28 mouse cellular contexts compared by ENCODE assay signal in the genomic region with DNA sequence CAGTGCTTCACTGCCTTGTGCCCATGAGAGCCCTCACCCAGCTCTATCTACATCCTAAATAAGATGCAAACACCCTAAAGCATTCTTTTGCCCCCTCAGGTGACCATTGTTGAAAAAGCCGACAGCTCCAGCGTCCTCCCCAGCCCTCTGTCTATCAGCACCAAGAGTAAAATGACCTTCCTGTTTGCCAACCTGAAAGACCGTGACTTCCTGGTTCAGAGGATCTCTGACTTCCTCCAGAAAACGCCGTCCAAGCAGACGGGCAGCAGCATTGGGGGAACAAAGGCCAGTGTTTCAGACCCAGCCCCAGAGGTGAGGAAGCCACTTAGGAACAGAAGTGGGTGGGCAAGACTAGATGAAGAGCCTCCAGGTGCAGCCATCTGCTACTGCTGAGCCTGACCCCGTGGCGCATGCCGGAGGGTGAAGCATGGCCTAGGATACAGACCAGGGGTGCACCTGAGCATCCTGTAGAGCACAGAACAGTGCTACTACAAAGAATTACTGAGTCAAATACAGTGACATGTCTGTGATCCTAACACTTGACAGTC. TPM values are rescaled to one million over a fixed set of nuclear protein-coding genes. Genes with fewer than 3 reads are reported as not detected.
DNase-seq lines count a peak whose midpoint lies in the region; ATAC-seq and TF ChIP-seq lines count a peak whose summit lies in the region.
"Had no signal": no experiment of that assay in that cellular context is flagged by ENCODE, and none has a peak within 500 bp of the region (broad histone marks: within the 10 kb centered on the region; RNA-seq: fewer than 3 reads in every experiment).

No protein-coding gene starts in this region.

- no peaks in the 10 kb centered on the region for H3K9me3 ChIP-seq in liver, postnatal 0 days (ENCODE audit: low read length)
- no peaks in the 10 kb centered on the region for H3K9me3 ChIP-seq in liver, embryonic 12.5 days (replicated peaks)
- H3K9me3 ChIP-seq: embryonic facial prominence, embryonic 13.5 days; embryonic facial prominence, embryonic 15.5 days; forebrain, embryonic 10.5 days; forebrain, embryonic 12.5 days; G1E had no signal

- TF ChIP-seq CTCF in gastrocnemius, adult 2 months (IDR thresholded peaks at IDR 0.05): no peak
- TF ChIP-seq CTCF in liver, postnatal 0 days (IDR thresholded peaks at IDR 0.05; ENCODE audit: low read depth): no peak

- ATAC-seq in liver, postnatal 0 days: 0 out of 2 replicates have a peak, but pooled peaks have one; percentile 5
- ATAC-seq in liver, embryonic 12.5 days: no peak
- ATAC-seq in granulocyte monocyte progenitor cell, adult 5-6 weeks (replicated peaks; ENCODE audit: poor library complexity, severe bottlenecking): 0 out of 2 replicates have a peak, but pooled peaks have one; percentile 15
- peak; percentile 24; the same call in 1 of the 2 replicates for ATAC-seq in megakaryocyte progenitor cell, adult 5-6 weeks (replicated peaks; ENCODE audit: poor library complexity)
- ATAC-seq: activated CD4-positive, CD25-positive, alpha-beta regulatory T cell, adult 4 months; CD4-positive, CD25-positive, alpha-beta regulatory T cell, adult 4 months; forebrain, embryonic 14.5 days; forebrain, embryonic 16.5 days; Patski had no signal

- no peaks in the 10 kb centered on the region for H3K27me3 ChIP-seq in liver, postnatal 0 days (ENCODE audit: insufficient read depth, low read length)
- no peaks in the 10 kb centered on the region for H3K27me3 ChIP-seq in liver, embryonic 12.5 days (replicated peaks)
- H3K27me3 ChIP-seq: CH12.LX; embryonic facial prominence, embryonic 13.5 days; embryonic facial prominence, embryonic 15.5 days; forebrain, embryonic 12.5 days; Patski had no signal

- H3K27ac ChIP-seq in gastrocnemius, adult 2 months: peak overlapping the region; percentile 1; the same call in 1 of the 2 replicates
- peak overlapping the region; percentile 51; the same call in 1 of the 2 replicates for H3K27ac ChIP-seq in liver, postnatal 0 days (ENCODE audit: low read depth)
- no peak overlapping the region for H3K27ac ChIP-seq in liver, embryonic 12.5 days
- H3K27ac ChIP-seq: embryonic facial prominence, embryonic 13.5 days; embryonic facial prominence, embryonic 15.5 days; forebrain, embryonic 10.5 days; forebrain, embryonic 12.5 days had no signal

- DNase-seq in gastrocnemius, adult 2 months: no peak
- no peak for DNase-seq in gastrocnemius, postnatal 25 days
- DNase-seq in liver, postnatal 0 days: no peak
- no peak for DNase-seq in adipocyte (ENCODE audit: low spot score)
- DNase-seq in layer of hippocampus, adult 9-10 months (ENCODE audit: low spot score): no peak
- DNase-seq: B cell, adult 2 months; cerebellum, adult 11 months; cerebellum, adult 18-20 months; cerebellum, adult 8-10 months; cerebellum, adult 9-11 months; cerebellum, postnatal 14 days; cerebellum, postnatal 36 days; embryo, embryonic 11 days had no signal

- peaks cover 8% of the 10 kb centered on the region for H3K4me1 ChIP-seq in liver, postnatal 0 days (ENCODE audit: insufficient read depth)
- peaks cover 6% of the 10 kb centered on the region for H3K4me1 ChIP-seq in liver, embryonic 12.5 days
- H3K4me1 ChIP-seq: embryonic facial prominence, embryonic 13.5 days; embryonic facial prominence, embryonic 15.5 days; forebrain, embryonic 12.5 days had no signal

- H3K4me3 ChIP-seq in gastrocnemius, adult 2 months: no peak overlapping the region
- no peak overlapping the region for H3K4me3 ChIP-seq in liver, postnatal 0 days (ENCODE audit: low read depth, low read length)
- no peak overlapping the region for H3K4me3 ChIP-seq in liver, embryonic 12.5 days
- H3K4me3 ChIP-seq: embryonic facial prominence, embryonic 13.5 days; embryonic facial prominence, embryonic 15.5 days; erythroblast, embryonic 14.5 days; forebrain, embryonic 10.5 days; forebrain, embryonic 12.5 days had no signal

- H3K9ac ChIP-seq in liver, postnatal 0 days (replicated peaks): no peak overlapping the region
- H3K9ac ChIP-seq in liver, embryonic 12.5 days: no peak overlapping the region
- H3K9ac ChIP-seq: embryonic facial prominence, embryonic 13.5 days; embryonic facial prominence, embryonic 15.5 days; forebrain, embryonic 12.5 days had no signal

- H3K4me2 ChIP-seq in liver, postnatal 0 days (ENCODE audit: low read depth, low read length): no peak overlapping the region
- no peak overlapping the region for H3K4me2 ChIP-seq in liver, embryonic 12.5 days
- H3K4me2 ChIP-seq: embryonic facial prominence, embryonic 13.5 days; embryonic facial prominence, embryonic 15.5 days; forebrain, embryonic 12.5 days had no signal

- peaks cover 80% of the 10 kb centered on the region for H3K36me3 ChIP-seq in liver, postnatal 0 days (replicated peaks; ENCODE audit: insufficient read depth, low read length)
- H3K36me3 ChIP-seq in liver, embryonic 12.5 days: peaks cover 95% of the 10 kb centered on the region

- intact Hi-C loops in gastrocnemius, adult 2 months (cut with DNase I): no loop called here

- 75% methylated on average over 9 of the region's 9 CpGs for whole genome bisulfite sequencing in liver, postnatal 0 days (ENCODE audit: insufficient replicate concordance)
- 70% methylated on average over 9 of the region's 9 CpGs for WGBS in liver, embryonic 12.5 days (ENCODE audit: insufficient replicate concordance)

- no peak for TF ChIP-seq EP300 in liver, postnatal 0 days (IDR thresholded peaks at IDR 0.05; ENCODE audit: low read depth)

RNA-seq across cellular contexts. Expression of gene Tbc1d9b, which starts 18.5 kb away (rescaled TPM):
- total RNA-seq in gastrocnemius, adult 2 months (2021): 10 to 100 TPM; 25.3 to 28.6 TPM
- 10 to 100 TPM; 19.8 to 27.3 TPM for total RNA-seq in gastrocnemius, postnatal 25 days (2021)
- polyA plus RNA-seq in liver, postnatal 0 days (2015; fragmentation: Nextera tagmentation; extraction: Ambion mirVana): 8.9 and 9.1 TPM in 2 replicates
- polyA plus RNA-seq in liver, embryonic 12.5 days (2016; fragmentation: Nextera tagmentation; extraction: Ambion mirVana): 20.2 and 20.3 TPM in 2 replicates
- total RNA-seq in granulocyte monocyte progenitor cell, adult 5-6 weeks (2014; fragmentation: Nextera tagmentation): 53.7 and 63.7 TPM in 2 replicates
- total RNA-seq in granulocyte monocyte progenitor cell, adult 5-6 weeks (2017): 76.4 and 97.2 TPM in 2 replicates
- total RNA-seq in megakaryocyte progenitor cell, adult 5-6 weeks (2015): 38.6 and 41.5 TPM in 2 replicates
- 78.6 and 91.2 TPM in 2 replicates for total RNA-seq in megakaryocyte progenitor cell, adult 5-6 weeks (2017)

RNA-seq across cellular contexts. Expression of gene Mrnip, which starts 24.6 kb away (rescaled TPM):
- 1 to 10 TPM; 2.4 to 3.1 TPM for total RNA-seq in gastrocnemius, adult 2 months (2021)
- 1 to 10 TPM; 2.8 TPM for total RNA-seq in gastrocnemius, postnatal 25 days (2021)
- 5.0 and 5.1 TPM in 2 replicates for polyA plus RNA-seq in liver, postnatal 0 days (2015; fragmentation: Nextera tagmentation; extraction: Ambion mirVana)
- 8.6 and 8.7 TPM in 2 replicates for polyA plus RNA-seq in liver, embryonic 12.5 days (2016; fragmentation: Nextera tagmentation; extraction: Ambion mirVana)
- total RNA-seq in granulocyte monocyte progenitor cell, adult 5-6 weeks (2014; fragmentation: Nextera tagmentation): 18.4 and 27.7 TPM in 2 replicates
- total RNA-seq in granulocyte monocyte progenitor cell, adult 5-6 weeks (2017): 13.9 and 22.0 TPM in 2 replicates
- total RNA-seq in megakaryocyte progenitor cell, adult 5-6 weeks (2015): 18.8 and 20.0 TPM in 2 replicates
- 14.6 and 16.5 TPM in 2 replicates for total RNA-seq in megakaryocyte progenitor cell, adult 5-6 weeks (2017)
